Mouse (Mus musculus) c-Kit-positive CD71-negative TER-119-negative erythroid progenitor cells, embryonic 14.5 days (primary cell): ENCODE measurements around the gene Lima1.

Experiments used
- DNase-seq: peaks from one replicate; pipeline ENCODE4 v3.0.0-alpha.2; 2013; ENCODE audit warnings: low read depth

Lima1 gene

DNA sequence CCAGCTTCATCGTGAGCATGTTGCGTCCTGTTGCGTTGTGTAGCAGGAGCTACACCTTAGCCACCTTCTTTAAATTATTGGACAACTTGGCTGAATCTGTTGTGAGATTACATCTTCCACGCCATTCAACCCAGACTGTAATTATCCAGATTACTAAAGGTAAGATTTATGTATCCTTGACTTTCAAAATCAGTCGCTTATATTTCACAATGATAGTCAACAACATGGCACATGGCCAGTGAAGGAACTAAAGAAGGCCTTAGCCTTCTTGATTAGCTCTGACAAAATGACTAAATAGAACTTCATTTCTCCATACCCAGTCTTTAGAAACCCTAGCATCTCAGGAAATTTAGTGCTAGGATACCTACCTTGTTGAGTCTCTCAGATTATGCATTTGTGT, 142.1 kb downstream of the Lima1 start:
- no peak for DNase-seq

GRCm38 (mm10) chr15:99731678-99732077, 143.6 kb downstream of the Lima1 start:
- DNase-seq, result no peak

- DNase-seq, result no peak
These were observed 144.1 kb downstream of the Lima1 start for GRCm38 (mm10) chr15:99731167-99731566.

DNA sequence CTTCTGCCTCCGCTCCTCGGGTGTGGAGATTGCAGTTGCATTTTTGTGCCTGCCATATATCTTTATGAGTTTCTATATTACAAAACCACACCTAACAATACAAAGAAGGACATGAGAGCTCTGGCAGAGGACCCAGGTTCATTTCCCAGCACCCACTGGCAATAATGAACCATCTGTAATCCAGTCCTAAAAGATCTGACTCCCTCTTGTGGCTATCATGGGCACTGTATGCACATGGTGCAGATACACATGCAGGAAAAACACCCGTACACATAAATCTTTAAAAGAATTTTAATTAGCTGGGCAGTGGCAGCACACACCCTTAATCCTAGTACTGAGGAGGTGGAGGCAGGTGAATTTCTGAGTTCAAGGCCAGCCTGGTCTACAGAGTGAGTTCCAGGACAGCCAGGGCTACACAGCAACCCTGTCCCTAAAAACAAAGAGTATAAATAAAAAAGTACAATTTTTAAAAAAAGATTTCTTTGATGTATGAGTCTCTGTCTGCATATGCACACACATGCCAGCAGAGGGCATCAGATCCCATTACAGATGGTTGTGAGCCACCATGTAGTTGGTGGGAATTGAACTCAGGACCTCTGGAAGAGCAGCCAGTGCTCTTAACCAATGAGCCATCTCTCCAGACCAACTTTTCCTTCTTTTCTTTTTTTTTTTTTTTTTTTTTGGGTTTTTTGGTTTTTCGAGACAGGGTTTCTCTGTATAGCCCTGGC, 146.0 kb downstream of the Lima1 start:
- DNase-seq, result no peak
